Mouse (Mus musculus): ENCODE measurements around the gene Dnaaf3.

The Dnaaf3 gene

GRCm38 (mm10) chr7:4498251-4498650, 34.0 kb downstream of the Dnaaf3 start:
- DNase-seq: peak; percentile 85 to 92

- no peak for DNase-seq
Measured at GRCm38 (mm10) chr7:4497271-4497903, 34.9 kb downstream of the Dnaaf3 start.

- DNase-seq: no peak
Measured at GRCm38 (mm10) chr7:4496468-4496867, 35.8 kb downstream of the Dnaaf3 start.

GRCm38 (mm10) chr7:4493991-4494390, 38.3 kb downstream of the Dnaaf3 start:
- DNase-seq: no peak

- DNase-seq: no peak
Measured at GRCm38 (mm10) chr7:4492284-4493224, 39.7 kb downstream of the Dnaaf3 start.

GRCm38 (mm10) chr7:4491308-4491707, 40.9 kb downstream of the Dnaaf3 start:
- DNase-seq: peak; percentile 51 to 57

GRCm38 (mm10) chr7:4482281-4482680, 50.0 kb downstream of the Dnaaf3 start:
- no peak for DNase-seq

- DNase-seq: peak in 1 of 2 experiments; percentile 63
Measured at GRCm38 (mm10) chr7:4479674-4480073, 52.6 kb downstream of the Dnaaf3 start.

GRCm38 (mm10) chr7:4478796-4479291, 53.4 kb downstream of the Dnaaf3 start:
- no peak for DNase-seq

- DNase-seq: peak; percentile 83 to 91
Measured at GRCm38 (mm10) chr7:4478021-4478795, 54.0 kb downstream of the Dnaaf3 start.

- no peak for DNase-seq
Measured at GRCm38 (mm10) chr7:4473940-4474339, 58.3 kb downstream of the Dnaaf3 start.

All from lung, postnatal 4 days (tissue).